ENCODE assay signal across 10 mouse cellular contexts in genomic region chr1:59609896-59610295, GRCm38 (mm10).
DNase-seq lines count a peak whose midpoint lies in the region; ATAC-seq lines count a peak whose summit lies in the region.
"Had no signal": no experiment of that assay in that cellular context is flagged by ENCODE, and none has a peak within 500 bp of the region (broad histone marks: within the 10 kb centered on the region; RNA-seq: fewer than 3 reads in every experiment).

No protein-coding gene starts in this region.

- no peak for ATAC-seq in forebrain, embryonic 15.5 days (replicated peaks)
- no peak for ATAC-seq in frontal cortex, adult (ENCODE audit: low TSS enrichment)
- ATAC-seq in neural tube, embryonic 15.5 days (ENCODE audit: low FRiP score): no peak

- H3K9ac ChIP-seq in forebrain, embryonic 15.5 days (replicated peaks): no peak overlapping the region
- H3K9ac ChIP-seq in neural tube, embryonic 15.5 days (replicated peaks): no peak overlapping the region
- H3K9ac ChIP-seq: midbrain, embryonic 12.5 days had no signal

- H3K27ac ChIP-seq in forebrain, embryonic 15.5 days (replicated peaks): no peak overlapping the region
- H3K27ac ChIP-seq in neural tube, embryonic 15.5 days (replicated peaks): no peak overlapping the region
- H3K27ac ChIP-seq: midbrain, embryonic 12.5 days had no signal

- no peak overlapping the region for H3K4me2 ChIP-seq in forebrain, embryonic 15.5 days (replicated peaks)
- H3K4me2 ChIP-seq in neural tube, embryonic 15.5 days: no peak overlapping the region
- H3K4me2 ChIP-seq: midbrain, embryonic 12.5 days had no signal

- H3K36me3 ChIP-seq in forebrain, embryonic 15.5 days: no peaks in the 10 kb centered on the region
- no peaks in the 10 kb centered on the region for H3K36me3 ChIP-seq in neural tube, embryonic 15.5 days
- H3K36me3 ChIP-seq: midbrain, embryonic 12.5 days had no signal

- H3K4me1 ChIP-seq in forebrain, embryonic 15.5 days: no peaks in the 10 kb centered on the region
- no peaks in the 10 kb centered on the region for H3K4me1 ChIP-seq in neural tube, embryonic 15.5 days
- H3K4me1 ChIP-seq: midbrain, embryonic 12.5 days had no signal

- H3K27me3 ChIP-seq in forebrain, embryonic 15.5 days: no peaks in the 10 kb centered on the region
- no peaks in the 10 kb centered on the region for H3K27me3 ChIP-seq in neural tube, embryonic 15.5 days (replicated peaks)
- H3K27me3 ChIP-seq: midbrain, embryonic 12.5 days had no signal

- peak; percentile 42 to 59 for DNase-seq in cerebellum, postnatal 10 days
- DNase-seq in cerebellum, adult 8-10 months: no peak
- DNase-seq in adrenal gland, postnatal 36 days: peak; percentile 67 to 73
- DNase-seq in heart, postnatal 4 days: peak; percentile 36
- peak; percentile 33 for DNase-seq in lung, postnatal 10 days
- DNase-seq: retina, postnatal 1 day had no signal

- H3K9me3 ChIP-seq in forebrain, embryonic 15.5 days: no peaks in the 10 kb centered on the region
- no peaks in the 10 kb centered on the region for H3K9me3 ChIP-seq in neural tube, embryonic 15.5 days (replicated peaks)
- H3K9me3 ChIP-seq: midbrain, embryonic 12.5 days had no signal

- 91% methylated on average over 10 of the region's 10 CpGs for WGBS in forebrain, embryonic 15.5 days
- WGBS in neural tube, embryonic 15.5 days: 77% methylated on average over 10 of the region's 10 CpGs

- H3K4me3 ChIP-seq in forebrain, embryonic 15.5 days: no peak overlapping the region
- H3K4me3 ChIP-seq in neural tube, embryonic 15.5 days (replicated peaks): no peak overlapping the region
- H3K4me3 ChIP-seq: midbrain, embryonic 12.5 days had no signal
